Mouse (Mus musculus): ENCODE measurements at regions not wholly inside any gene's neighbourhood (a gene's known extent, or its start where the extent isn't known, plus 50 kb on each side); places are given as distances from the start of the nearest gene placed in this dataset.
A peak's percentile ranks its signal among the peaks of the same experiment; 100 is the strongest.

GRCm38 (mm10) chr13:39376677-39377076 is 416.0 kb upstream of the Slc35b3 start:
- DNase-seq (ENCODE audit: low spot score) (no peak), ATAC-seq (no peak)
- no peaks in the 10 kb centered on the region for H3K36me3 ChIP-seq (ENCODE audit: control insufficient read depth, insufficient read depth, low read length)

GRCm38 (mm10) chr13:39376269-39376668 is 415.6 kb upstream of the Slc35b3 start:
- Histone ChIP-seq H3K9ac (ENCODE audit: low read length) (no peak overlapping the region), H3K4me2 (ENCODE audit: low read length) (no peak overlapping the region), H3K4me1 (ENCODE audit: control insufficient read depth, insufficient read depth, low read length) (no peaks in the 10 kb centered on the region), H3K9me3 (replicated peaks; ENCODE audit: control insufficient read depth, low read length) (no peaks in the 10 kb centered on the region), H3K27ac (ENCODE audit: low read depth, low read length) (no peak overlapping the region), H3K4me3 (ENCODE audit: low read depth, low read length) (no peak overlapping the region), H3K27me3 (replicated peaks; ENCODE audit: control insufficient read depth, insufficient read depth, low read length) (no peaks in the 10 kb centered on the region), H3K36me3 (ENCODE audit: control insufficient read depth, insufficient read depth, low read length) (no peaks in the 10 kb centered on the region)
- DNase-seq (ENCODE audit: low spot score) = no peak
- ATAC-seq = no peak
- 93% methylated on average over 6 of the region's 6 CpGs for WGBS

More at GRCm38 (mm10) chr13:39376677-39377076, 416.0 kb upstream of the Slc35b3 start:
- H3K27me3 ChIP-seq (replicated peaks; ENCODE audit: control insufficient read depth, insufficient read depth, low read length) = no peaks in the 10 kb centered on the region
- no peak overlapping the region for H3K4me2 ChIP-seq (ENCODE audit: low read length)
- H3K9me3 ChIP-seq (replicated peaks; ENCODE audit: control insufficient read depth, low read length) = no peaks in the 10 kb centered on the region
- WGBS = 93% methylated on average over 8 of the region's 8 CpGs
- H3K4me1 ChIP-seq (ENCODE audit: control insufficient read depth, insufficient read depth, low read length) = no peaks in the 10 kb centered on the region
- no peak overlapping the region for H3K4me3 ChIP-seq (ENCODE audit: low read depth, low read length)
- no peak overlapping the region for H3K9ac ChIP-seq (ENCODE audit: low read length)
- no peak overlapping the region for H3K27ac ChIP-seq (ENCODE audit: low read depth, low read length)

- H3K4me1 ChIP-seq (ENCODE audit: control insufficient read depth, insufficient read depth, low read length) = no peaks in the 10 kb centered on the region
- H3K4me3 ChIP-seq (ENCODE audit: low read depth, low read length) = no peak overlapping the region
- no peaks in the 10 kb centered on the region for H3K36me3 ChIP-seq (ENCODE audit: control insufficient read depth, insufficient read depth, low read length)
- no peak overlapping the region for H3K4me2 ChIP-seq (ENCODE audit: low read length)
- H3K9ac ChIP-seq (ENCODE audit: low read length) = no peak overlapping the region
- H3K9me3 ChIP-seq (replicated peaks; ENCODE audit: control insufficient read depth, low read length) = no peaks in the 10 kb centered on the region
- 84% methylated on average over 3 of the region's 3 CpGs for whole genome bisulfite sequencing
- no peaks in the 10 kb centered on the region for H3K27me3 ChIP-seq (replicated peaks; ENCODE audit: control insufficient read depth, insufficient read depth, low read length)
- DNase-seq (ENCODE audit: low spot score) = no peak
- no peak for ATAC-seq
- H3K27ac ChIP-seq (ENCODE audit: low read depth, low read length) = no peak overlapping the region
These were observed 411.9 kb upstream of the Slc35b3 start for GRCm38 (mm10) chr13:39372565-39372964.

- Histone ChIP-seq H3K4me3 (ENCODE audit: low read depth, low read length) (no peak overlapping the region), H3K4me2 (ENCODE audit: low read length) (no peak overlapping the region), H3K27ac (ENCODE audit: low read depth, low read length) (no peak overlapping the region), H3K36me3 (ENCODE audit: control insufficient read depth, insufficient read depth, low read length) (no peaks in the 10 kb centered on the region), H3K4me1 (ENCODE audit: control insufficient read depth, insufficient read depth, low read length) (no peaks in the 10 kb centered on the region), H3K9me3 (replicated peaks; ENCODE audit: control insufficient read depth, low read length) (no peaks in the 10 kb centered on the region), H3K27me3 (replicated peaks; ENCODE audit: control insufficient read depth, insufficient read depth, low read length) (no peaks in the 10 kb centered on the region), H3K9ac (ENCODE audit: low read length) (no peak overlapping the region)
- 56% methylated on average over 4 of the region's 4 CpGs for WGBS
- DNase-seq (ENCODE audit: low spot score) (no peak), ATAC-seq (no peak)
These were observed 403.0 kb upstream of the Slc35b3 start for GRCm38 (mm10) chr13:39363637-39364036.

GRCm38 (mm10) chr13:39362536-39362935 is 401.9 kb upstream of the Slc35b3 start:
- no peak overlapping the region for H3K4me3 ChIP-seq (ENCODE audit: low read depth, low read length)
- ATAC-seq = peak; percentile 54; the same call in 1 of the 2 replicates
- peak; percentile 52 for DNase-seq (ENCODE audit: low spot score)
- no peaks in the 10 kb centered on the region for H3K4me1 ChIP-seq (ENCODE audit: control insufficient read depth, insufficient read depth, low read length)
- H3K4me2 ChIP-seq (ENCODE audit: low read length) = no peak overlapping the region
- no peak overlapping the region for H3K27ac ChIP-seq (ENCODE audit: low read depth, low read length)
- H3K9me3 ChIP-seq (replicated peaks; ENCODE audit: control insufficient read depth, low read length) = no peaks in the 10 kb centered on the region
- WGBS = 53% methylated on average over 13 of the region's 13 CpGs
- no peaks in the 10 kb centered on the region for H3K36me3 ChIP-seq (ENCODE audit: control insufficient read depth, insufficient read depth, low read length)
- H3K9ac ChIP-seq (ENCODE audit: low read length) = no peak overlapping the region
- no peaks in the 10 kb centered on the region for H3K27me3 ChIP-seq (replicated peaks; ENCODE audit: control insufficient read depth, insufficient read depth, low read length)

GRCm38 (mm10) chr13:39351606-39352005 is 390.9 kb upstream of the Slc35b3 start:
- 67% methylated on average over 2 of the region's 2 CpGs for WGBS

GRCm38 (mm10) chr13:39350668-39351067 is 390.0 kb upstream of the Slc35b3 start:
- H3K9me3 ChIP-seq (replicated peaks; ENCODE audit: control insufficient read depth, low read length) = no peaks in the 10 kb centered on the region
- H3K27ac ChIP-seq (ENCODE audit: low read depth, low read length) = no peak overlapping the region
- no peaks in the 10 kb centered on the region for H3K4me1 ChIP-seq (ENCODE audit: control insufficient read depth, insufficient read depth, low read length)
- no peak overlapping the region for H3K4me3 ChIP-seq (ENCODE audit: low read depth, low read length)
- H3K9ac ChIP-seq (ENCODE audit: low read length) = no peak overlapping the region
- ATAC-seq (peak; percentile 66; the same call in 1 of the 2 replicates), DNase-seq (ENCODE audit: low spot score) (peak; percentile 63)
- 62% methylated on average over 12 of the region's 12 CpGs for WGBS
- no peaks in the 10 kb centered on the region for H3K27me3 ChIP-seq (replicated peaks; ENCODE audit: control insufficient read depth, insufficient read depth, low read length)
- no peaks in the 10 kb centered on the region for H3K36me3 ChIP-seq (ENCODE audit: control insufficient read depth, insufficient read depth, low read length)
- H3K4me2 ChIP-seq (ENCODE audit: low read length) = no peak overlapping the region

More at GRCm38 (mm10) chr13:39351606-39352005, 390.9 kb upstream of the Slc35b3 start:
- no peak for ATAC-seq
- H3K27me3 ChIP-seq (replicated peaks; ENCODE audit: control insufficient read depth, insufficient read depth, low read length) = no peaks in the 10 kb centered on the region
- no peaks in the 10 kb centered on the region for H3K9me3 ChIP-seq (replicated peaks; ENCODE audit: control insufficient read depth, low read length)
- no peaks in the 10 kb centered on the region for H3K36me3 ChIP-seq (ENCODE audit: control insufficient read depth, insufficient read depth, low read length)
- H3K4me1 ChIP-seq (ENCODE audit: control insufficient read depth, insufficient read depth, low read length) = no peaks in the 10 kb centered on the region
- H3K4me3 ChIP-seq (ENCODE audit: low read depth, low read length) = no peak overlapping the region
- H3K27ac ChIP-seq (ENCODE audit: low read depth, low read length) = no peak overlapping the region
- H3K9ac ChIP-seq (ENCODE audit: low read length) = no peak overlapping the region
- DNase-seq (ENCODE audit: low spot score) = no peak
- H3K4me2 ChIP-seq (ENCODE audit: low read length) = no peak overlapping the region

- Histone ChIP-seq H3K36me3 (ENCODE audit: control insufficient read depth, insufficient read depth, low read length) (no peaks in the 10 kb centered on the region), H3K9ac (ENCODE audit: low read length) (no peak overlapping the region), H3K27me3 (replicated peaks; ENCODE audit: control insufficient read depth, insufficient read depth, low read length) (no peaks in the 10 kb centered on the region), H3K9me3 (replicated peaks; ENCODE audit: control insufficient read depth, low read length) (no peaks in the 10 kb centered on the region), H3K4me3 (ENCODE audit: low read depth, low read length) (no peak overlapping the region), H3K4me1 (ENCODE audit: control insufficient read depth, insufficient read depth, low read length) (no peaks in the 10 kb centered on the region), H3K4me2 (ENCODE audit: low read length) (no peak overlapping the region), H3K27ac (ENCODE audit: low read depth, low read length) (no peak overlapping the region)
- no peak for DNase-seq (ENCODE audit: low spot score)
- no peak for ATAC-seq
- WGBS = 72% methylated on average over 6 of the region's 6 CpGs
These were observed 387.1 kb upstream of the Slc35b3 start for GRCm38 (mm10) chr13:39347761-39348160.

- H3K27ac ChIP-seq (ENCODE audit: low read depth, low read length) = no peak overlapping the region
- H3K9ac ChIP-seq (ENCODE audit: low read length) = no peak overlapping the region
- H3K9me3 ChIP-seq (replicated peaks; ENCODE audit: control insufficient read depth, low read length) = no peaks in the 10 kb centered on the region
- H3K27me3 ChIP-seq (replicated peaks; ENCODE audit: control insufficient read depth, insufficient read depth, low read length) = no peaks in the 10 kb centered on the region
- H3K4me2 ChIP-seq (ENCODE audit: low read length) = no peak overlapping the region
- ATAC-seq (no peak), DNase-seq (ENCODE audit: low spot score) (no peak)
- H3K4me3 ChIP-seq (ENCODE audit: low read depth, low read length) = no peak overlapping the region
- H3K36me3 ChIP-seq (ENCODE audit: control insufficient read depth, insufficient read depth, low read length) = no peaks in the 10 kb centered on the region
- H3K4me1 ChIP-seq (ENCODE audit: control insufficient read depth, insufficient read depth, low read length) = no peaks in the 10 kb centered on the region
- 75% methylated on average over 7 of the region's 7 CpGs for WGBS
These were observed 374.2 kb upstream of the Slc35b3 start for GRCm38 (mm10) chr13:39334874-39335273.
